Mouse (Mus musculus) spleen, adult 2 months (tissue): Measurements from ENCODE around the gene Nob1.

Source experiments
- CTCF ChIP-seq: fragments of 200-500 bp; IDR thresholded peaks from 2 replicates; pipeline ENCODE4 v1.5.1; 2011; ENCODE audit warnings: mild to moderate bottlenecking, inconsistent platforms; ENCODE audit not compliant: insufficient read depth, insufficient read length, insufficient replicate concordance; ENCODE audit errors: extremely low read depth
- POLR2A ChIP-seq: fragments of 200-500 bp; IDR thresholded peaks from 2 replicates; pipeline ENCODE4 v1.6.1; 2011; ENCODE audit warnings: low read depth, low read length, inconsistent platforms

DNA sequence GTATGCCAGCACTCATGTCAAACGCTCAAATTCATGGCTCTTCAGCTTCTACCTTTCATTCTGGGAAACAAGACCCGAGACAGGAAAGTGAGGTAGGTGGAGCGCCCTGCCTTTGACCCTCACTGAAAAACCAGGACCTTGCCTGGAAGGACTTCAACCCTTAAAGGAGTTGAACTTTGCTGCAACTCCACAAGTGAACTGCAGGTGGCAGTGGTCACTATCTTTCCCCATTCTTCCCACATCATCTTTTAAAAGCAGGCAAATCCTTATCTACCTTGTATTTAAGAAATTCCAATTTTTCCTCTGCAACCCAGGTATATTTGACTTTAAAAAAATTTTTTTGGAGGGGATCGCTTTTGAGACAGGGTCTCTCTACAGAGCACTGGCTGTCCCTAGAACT, 13.5 kb downstream of the Nob1 start:
- TF ChIP-seq POLR2A (no peak), CTCF (peak; percentile 44; the same call in 1 of the 2 replicates)
